Mouse (Mus musculus) cerebellum, adult 2 months (tissue): ENCODE results near the gene Hnrnpl.

Experiments
- CTCF ChIP-seq: fragments of 200-500 bp; IDR thresholded peaks from 2 replicates; pipeline ENCODE4 v1.5.1; 2011; ENCODE audit warnings: low read depth, mild to moderate bottlenecking, control low read depth, low read length, moderate library complexity, borderline replicate concordance; ENCODE audit not compliant: insufficient read depth
- POLR2A ChIP-seq: fragments of 200-500 bp; IDR thresholded peaks from 2 replicates; pipeline ENCODE4 v1.6.1; 2011; ENCODE audit warnings: low read length, control low read depth, borderline replicate concordance; ENCODE audit not compliant: insufficient read depth

GRCm38 (mm10) chr7:28810107-28811066 lies 2.0 kb downstream of the Hnrnpl start:
- peak; percentile 45; the same call in 1 of the 2 replicates for TF ChIP-seq CTCF
- peak; percentile 94 for TF ChIP-seq POLR2A
